Mouse (Mus musculus) G1E (cell line): Measurements from ENCODE around the gene Cry2.

ENCODE experiments used
- CTCF ChIP-seq: IDR thresholded peaks from 2 replicates; pipeline ENCODE4 v1.5.1; 2012; ENCODE audit warnings: low read depth, low read length, inconsistent platforms, mixed read lengths
- GATA1 ChIP-seq: IDR thresholded peaks from 2 replicates; pipeline ENCODE4 v1.6.1; 2012; ENCODE audit warnings: borderline replicate concordance, low read length, inconsistent platforms, mixed read lengths
- GATA2 ChIP-seq: IDR thresholded peaks from 2 replicates; pipeline ENCODE4 v1.6.1; 2012; ENCODE audit warnings: low read depth, low read length, inconsistent platforms, borderline replicate concordance
- POLR2AphosphoS5 ChIP-seq: IDR thresholded peaks from 2 replicates; pipeline ENCODE4 v1.6.1; 2012; ENCODE audit warnings: low read depth, low read length, inconsistent platforms; ENCODE audit not compliant: insufficient replicate concordance
- TAL1 ChIP-seq: conservative IDR thresholded peaks from 2 replicates; pipeline ENCODE4 v1.6.1; 2012; ENCODE audit warnings: low read depth, low read length, inconsistent platforms, mixed read lengths

DNA sequence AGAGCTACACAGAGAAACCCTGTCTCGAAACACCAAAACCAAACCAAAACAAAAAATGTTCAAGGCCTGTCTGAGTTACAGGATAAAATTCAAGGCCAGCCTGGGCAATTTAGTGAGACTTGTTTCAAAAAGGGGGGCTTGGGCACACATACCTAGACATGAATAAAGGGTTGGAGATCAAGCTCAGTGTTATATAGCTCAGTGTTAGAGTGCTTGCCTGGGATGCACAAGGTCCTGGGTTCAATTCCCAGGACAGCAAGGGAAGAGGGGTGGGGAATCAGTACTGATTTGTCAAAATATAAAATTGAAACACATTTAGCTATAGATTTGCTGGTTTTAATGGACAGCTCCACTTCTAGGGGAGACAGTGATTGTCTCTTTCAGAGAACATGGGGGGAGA is 27.4 kb upstream of the Cry2 start:
- TF ChIP-seq TAL1, result no peak
- no peak for TF ChIP-seq CTCF
- no peak for TF ChIP-seq GATA1
- no peak for TF ChIP-seq POLR2AphosphoS5
- TF ChIP-seq GATA2, result no peak
